Mouse (Mus musculus) cerebellum, adult 9-11 months (tissue): Measurements from ENCODE around the gene Relt.
A peak's percentile ranks its signal among the peaks of the same experiment; 100 is the strongest.

Experiments used
- DNase-seq: peaks from one replicate; pipeline ENCODE4 v3.0.0; 2022

The Relt gene

GRCm38 (mm10) chr7:100843866-100844265 is 19.4 kb downstream of the Relt start:
- no peak for DNase-seq

- no peak for DNase-seq
Observed at GRCm38 (mm10) chr7:100842175-100842574, 21.1 kb downstream of the Relt start.

- no peak for DNase-seq
Observed at GRCm38 (mm10) chr7:100841608-100842007, 21.6 kb downstream of the Relt start.

- no peak for DNase-seq
Observed at GRCm38 (mm10) chr7:100840906-100841305, 22.3 kb downstream of the Relt start.

GRCm38 (mm10) chr7:100839632-100840402 is 23.4 kb downstream of the Relt start:
- DNase-seq = no peak

GRCm38 (mm10) chr7:100837701-100838100 is 25.5 kb downstream of the Relt start:
- no peak for DNase-seq

GRCm38 (mm10) chr7:100836657-100837056 is 26.6 kb downstream of the Relt start:
- no peak for DNase-seq

GRCm38 (mm10) chr7:100835711-100836110 is 27.5 kb downstream of the Relt start:
- no peak for DNase-seq

GRCm38 (mm10) chr7:100835168-100835567 is 28.1 kb downstream of the Relt start:
- no peak for DNase-seq

GRCm38 (mm10) chr7:100833859-100834258 is 29.4 kb downstream of the Relt start:
- DNase-seq = no peak

- DNase-seq = no peak
Observed at GRCm38 (mm10) chr7:100828549-100828948, 34.7 kb downstream of the Relt start.

GRCm38 (mm10) chr7:100824661-100825060 is 38.6 kb downstream of the Relt start:
- DNase-seq = no peak

GRCm38 (mm10) chr7:100818401-100819064 is 44.7 kb downstream of the Relt start:
- DNase-seq = peak; percentile 32

- no peak for DNase-seq
Observed at GRCm38 (mm10) chr7:100817442-100817760, 45.8 kb downstream of the Relt start.

- peak; percentile 32 for DNase-seq
Observed at GRCm38 (mm10) chr7:100816759-100817441, 46.3 kb downstream of the Relt start.

- no peak for DNase-seq
Observed at GRCm38 (mm10) chr7:100815900-100816570, 47.2 kb downstream of the Relt start.

- no peak for DNase-seq
Observed at GRCm38 (mm10) chr7:100812641-100813040, 50.6 kb downstream of the Relt start.

- DNase-seq = peak; percentile 87
Observed at GRCm38 (mm10) chr7:100811912-100812311, 51.3 kb downstream of the Relt start.

GRCm38 (mm10) chr7:100805391-100805790 is 57.9 kb downstream of the Relt start:
- peak; percentile 23 for DNase-seq

GRCm38 (mm10) chr7:100798810-100799209 is 64.4 kb downstream of the Relt start:
- no peak for DNase-seq
